Mouse (Mus musculus): Measurements from ENCODE around the gene Gm14214. TPM values are rescaled to one million over a fixed set of nuclear protein-coding genes. Genes with fewer than 3 reads are reported as not detected.

Gm14214 gene
- total RNA-seq, 2 experiments from 2014 or later, result not detected

DNA sequence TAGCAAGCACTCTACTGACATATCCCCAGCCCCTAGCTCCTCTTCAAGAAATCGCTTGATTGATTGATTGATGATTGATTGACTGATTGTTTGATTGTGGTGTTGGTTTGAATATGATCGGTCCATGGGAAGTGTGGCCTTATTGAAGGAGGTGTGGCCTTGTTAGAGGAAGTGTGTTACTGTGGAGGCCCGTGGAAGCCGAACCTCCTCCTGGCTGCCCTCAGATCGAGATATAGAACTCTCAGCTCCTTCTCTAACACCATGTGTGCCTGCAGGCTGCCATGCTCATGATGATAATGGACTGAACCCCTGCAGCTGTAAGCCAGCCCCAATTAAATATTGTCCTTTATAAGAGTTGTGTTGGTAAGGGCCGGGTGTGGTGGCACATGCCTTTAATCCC is 2.8 kb downstream of the Gm14214 start:
- intact Hi-C loops (cut with DNase I), result no loop called here
- no peak for TF ChIP-seq CTCF (IDR thresholded peaks at IDR 0.05)
- no peak overlapping the region for H3K27ac ChIP-seq
- no peak for DNase-seq (ENCODE audit: extremely low spot score in 1 of 2, low spot score in 2 of 2)
- no peak overlapping the region for H3K4me3 ChIP-seq

DNA sequence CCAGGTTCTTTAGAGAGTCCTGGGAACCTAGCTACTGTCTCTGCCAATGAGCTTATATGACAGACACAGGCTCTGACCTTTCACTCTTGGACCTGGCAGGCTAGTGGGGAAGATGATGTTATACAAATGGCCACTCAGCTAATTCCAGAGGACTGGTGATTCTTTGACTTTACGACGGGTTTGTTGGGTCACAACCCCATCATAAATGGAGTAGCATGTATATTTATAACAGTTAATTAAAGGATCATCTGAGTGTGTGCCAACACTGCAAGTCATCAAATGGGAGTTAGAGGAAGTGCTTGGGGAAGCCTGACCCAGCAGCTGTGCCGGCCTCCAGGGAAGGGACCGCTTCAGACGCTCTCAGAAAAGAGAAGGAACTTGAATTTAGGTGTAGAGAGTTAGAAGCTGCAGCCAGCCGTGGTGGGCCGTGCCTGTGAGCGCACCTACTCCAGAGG is 4.2 kb downstream of the Gm14214 start:
- no peak overlapping the region for H3K27ac ChIP-seq
- no peak overlapping the region for H3K4me3 ChIP-seq
- intact Hi-C loops (cut with DNase I), result no loop called here
- TF ChIP-seq CTCF (IDR thresholded peaks at IDR 0.05), result no peak
- no peak for DNase-seq (ENCODE audit: extremely low spot score in 1 of 2, low spot score in 2 of 2)

DNA sequence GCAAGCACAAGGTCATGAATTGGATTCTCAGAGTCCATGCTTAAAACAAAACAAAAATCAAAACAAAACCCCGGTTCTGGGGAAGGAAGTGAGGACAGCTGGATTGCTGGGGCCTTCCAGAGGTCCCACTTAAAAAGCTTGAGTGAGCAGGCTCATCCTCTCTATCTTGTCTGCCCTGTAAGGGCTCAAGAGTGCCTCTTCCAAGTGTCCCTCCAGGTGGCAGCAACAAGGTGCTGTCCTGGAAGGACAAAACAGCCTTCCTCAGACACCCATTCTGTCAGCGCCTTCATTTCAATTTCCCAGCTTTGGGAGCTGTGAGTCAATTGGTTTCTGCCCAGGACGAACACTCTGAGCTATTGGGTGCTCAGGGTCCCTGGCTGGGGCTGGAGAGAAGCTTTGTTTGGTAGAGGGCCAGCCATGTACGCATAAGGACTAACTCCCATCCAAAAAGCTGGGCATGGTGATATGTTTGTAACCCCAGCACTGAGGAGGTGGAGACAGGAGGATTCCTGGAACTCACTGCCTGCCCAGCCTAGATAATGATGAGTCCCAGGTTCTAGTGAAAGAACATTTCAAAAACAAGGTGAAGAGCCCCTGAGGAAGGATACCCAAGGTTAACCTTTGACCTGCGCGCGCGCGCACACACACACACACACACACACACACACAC is 4.9 kb downstream of the Gm14214 start:
- no peak overlapping the region for H3K27ac ChIP-seq
- TF ChIP-seq CTCF (IDR thresholded peaks at IDR 0.05), result no peak
- no peak for DNase-seq (ENCODE audit: extremely low spot score in 1 of 2, low spot score in 2 of 2)
- H3K4me3 ChIP-seq, result no peak overlapping the region
- intact Hi-C loops (cut with DNase I), result no loop called here

DNA sequence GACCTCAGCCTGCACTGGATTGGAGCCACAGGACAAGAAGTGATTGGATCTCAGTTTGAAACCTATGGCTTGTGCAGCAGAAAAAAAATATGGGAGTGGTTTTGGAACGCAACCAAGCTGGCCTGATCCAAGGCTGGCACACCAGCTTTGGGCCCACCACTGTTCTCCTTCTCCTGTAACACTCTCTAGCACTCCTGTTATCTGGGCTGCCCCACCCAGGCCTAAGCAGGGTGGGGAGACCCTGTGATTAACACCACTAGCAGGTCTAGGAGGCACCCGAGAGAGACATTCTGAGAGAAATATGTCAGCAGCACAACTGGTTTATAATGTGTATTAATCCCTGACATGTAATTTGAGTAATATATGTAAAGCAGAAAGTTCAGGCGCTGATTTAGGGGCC is 6.6 kb downstream of the Gm14214 start:
- TF ChIP-seq CTCF (IDR thresholded peaks at IDR 0.05), result no peak
- Histone ChIP-seq H3K4me3 (no peak overlapping the region), H3K27ac (no peak overlapping the region)
- DNase-seq (ENCODE audit: extremely low spot score in 1 of 2, low spot score in 2 of 2), result no peak
- intact Hi-C loops (cut with DNase I), result no loop called here

DNA sequence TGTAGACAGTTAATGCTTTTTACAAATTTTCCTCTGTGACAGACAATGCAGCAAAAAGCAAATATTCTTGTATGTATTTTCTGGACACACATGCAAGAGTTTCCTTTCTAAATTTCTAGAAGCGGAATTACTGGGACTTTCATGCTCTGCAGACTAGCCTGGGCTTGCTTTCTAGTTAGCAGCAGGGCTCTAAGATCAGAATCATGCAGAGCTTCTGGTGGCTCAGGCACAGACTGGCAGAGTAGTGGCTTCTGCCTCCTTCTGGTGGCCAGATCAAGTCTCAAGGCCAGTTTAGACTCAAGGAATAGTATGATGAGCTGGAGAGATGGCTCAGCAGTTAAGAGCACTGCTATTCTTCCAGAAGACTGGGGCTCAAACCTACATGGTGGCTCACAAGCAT is 11.4 kb downstream of the Gm14214 start:
- no peak for DNase-seq (ENCODE audit: extremely low spot score in 1 of 2, low spot score in 2 of 2)
- Histone ChIP-seq H3K27ac (no peak overlapping the region), H3K4me3 (no peak overlapping the region)
- TF ChIP-seq CTCF (IDR thresholded peaks at IDR 0.05), result no peak
- intact Hi-C loops (cut with DNase I), result no loop called here

DNA sequence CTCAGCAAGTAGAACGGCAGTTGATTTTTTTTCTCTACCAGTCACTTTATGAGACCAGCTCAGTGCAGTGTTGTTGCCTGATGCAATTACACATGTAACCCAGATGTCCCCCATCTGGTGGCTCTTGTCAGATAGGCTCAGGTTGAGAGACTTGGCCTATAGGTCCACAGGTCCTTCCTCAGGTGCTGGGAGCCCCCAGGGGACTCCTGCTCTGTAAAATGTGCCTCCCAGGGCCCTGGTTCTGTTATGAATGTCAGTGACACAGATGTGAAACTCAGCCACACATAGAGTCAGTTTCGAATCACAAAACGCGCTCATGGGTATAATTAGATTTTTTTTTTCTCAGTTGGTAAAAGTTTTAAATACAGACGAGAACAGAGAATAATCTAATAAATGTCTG is 12.1 kb downstream of the Gm14214 start:
- TF ChIP-seq CTCF (IDR thresholded peaks at IDR 0.05), result no peak
- intact Hi-C loops (cut with DNase I), result no loop called here
- no peak for DNase-seq (ENCODE audit: extremely low spot score in 1 of 2, low spot score in 2 of 2)
- Histone ChIP-seq H3K4me3 (no peak overlapping the region), H3K27ac (no peak overlapping the region)

DNA sequence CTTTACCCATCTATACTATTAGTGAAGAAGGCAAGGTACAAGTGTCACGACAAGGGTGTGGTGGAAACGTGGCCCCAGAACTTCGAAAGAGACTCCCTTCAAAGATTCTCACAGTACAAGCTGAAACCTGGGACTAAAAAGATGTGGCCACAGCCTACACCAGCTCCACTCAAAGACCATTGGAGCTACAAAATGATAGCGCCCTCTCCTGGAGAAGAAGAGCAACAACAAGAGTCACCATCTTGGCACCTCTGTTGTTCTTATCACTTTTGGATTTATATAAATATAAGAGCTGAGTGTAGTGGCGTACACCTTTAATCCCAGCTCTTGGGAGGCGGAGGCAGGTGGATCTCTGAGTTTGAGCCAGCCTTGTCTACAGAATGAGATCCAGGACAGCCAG is 14.0 kb downstream of the Gm14214 start:
- no peak for DNase-seq (ENCODE audit: extremely low spot score in 1 of 2, low spot score in 2 of 2)
- Histone ChIP-seq H3K4me3 (no peak overlapping the region), H3K27ac (no peak overlapping the region)
- peak; percentile 26 for TF ChIP-seq CTCF (IDR thresholded peaks at IDR 0.05)
- intact Hi-C loops (cut with DNase I), result no loop called here

DNA sequence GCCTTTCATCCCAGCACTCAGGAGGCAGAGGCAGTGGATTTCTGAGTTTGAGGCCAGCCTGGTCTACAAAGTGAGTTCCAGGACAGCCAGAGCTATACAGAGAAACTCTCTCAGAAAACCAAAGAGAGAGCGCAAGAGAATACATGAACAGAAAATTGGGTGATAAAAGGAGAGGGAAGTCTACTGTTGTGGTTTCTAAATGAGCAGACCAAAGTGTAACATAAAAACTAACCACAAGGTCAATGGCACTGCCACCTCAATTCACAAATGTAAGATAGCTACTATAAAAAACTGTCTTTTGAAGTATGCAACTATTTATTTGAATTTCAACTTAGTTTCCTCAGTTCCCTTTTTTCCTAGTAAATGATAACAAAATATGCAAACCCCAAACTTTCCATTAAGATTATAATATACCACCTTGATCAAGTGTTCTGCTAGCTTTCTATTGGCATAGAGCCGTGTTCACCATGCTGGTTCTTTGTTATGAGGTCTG is 15.7 kb downstream of the Gm14214 start:
- Histone ChIP-seq H3K4me3 (no peak overlapping the region), H3K27ac (no peak overlapping the region)
- intact Hi-C loops (cut with DNase I), result no loop called here
- no peak for DNase-seq (ENCODE audit: extremely low spot score in 1 of 2, low spot score in 2 of 2)
- TF ChIP-seq CTCF (IDR thresholded peaks at IDR 0.05), result no peak

DNA sequence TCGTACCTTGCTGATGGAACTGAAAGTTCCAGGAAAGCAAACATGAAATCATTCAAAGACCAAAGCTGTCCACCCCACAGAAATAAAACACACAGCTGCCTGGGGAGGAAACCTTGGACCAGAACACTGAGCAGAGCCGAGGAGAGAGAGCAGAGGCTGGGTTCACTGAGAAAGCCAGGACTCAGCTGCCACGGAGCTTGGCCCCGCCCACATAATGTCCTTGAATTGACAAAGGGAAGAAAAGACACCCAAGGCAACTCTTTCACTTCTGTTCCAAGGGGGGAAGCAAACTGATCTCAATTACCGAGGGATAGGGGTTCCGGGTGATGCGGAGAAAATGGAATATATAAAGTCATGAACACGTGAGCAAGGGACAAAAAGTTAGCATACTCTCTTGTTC is 17.9 kb downstream of the Gm14214 start:
- Histone ChIP-seq H3K27ac (no peak overlapping the region), H3K4me3 (no peak overlapping the region)
- no peak for TF ChIP-seq CTCF (IDR thresholded peaks at IDR 0.05)
- no peak for DNase-seq (ENCODE audit: extremely low spot score in 1 of 2, low spot score in 2 of 2)
- intact Hi-C loops (cut with DNase I), result no loop called here

DNA sequence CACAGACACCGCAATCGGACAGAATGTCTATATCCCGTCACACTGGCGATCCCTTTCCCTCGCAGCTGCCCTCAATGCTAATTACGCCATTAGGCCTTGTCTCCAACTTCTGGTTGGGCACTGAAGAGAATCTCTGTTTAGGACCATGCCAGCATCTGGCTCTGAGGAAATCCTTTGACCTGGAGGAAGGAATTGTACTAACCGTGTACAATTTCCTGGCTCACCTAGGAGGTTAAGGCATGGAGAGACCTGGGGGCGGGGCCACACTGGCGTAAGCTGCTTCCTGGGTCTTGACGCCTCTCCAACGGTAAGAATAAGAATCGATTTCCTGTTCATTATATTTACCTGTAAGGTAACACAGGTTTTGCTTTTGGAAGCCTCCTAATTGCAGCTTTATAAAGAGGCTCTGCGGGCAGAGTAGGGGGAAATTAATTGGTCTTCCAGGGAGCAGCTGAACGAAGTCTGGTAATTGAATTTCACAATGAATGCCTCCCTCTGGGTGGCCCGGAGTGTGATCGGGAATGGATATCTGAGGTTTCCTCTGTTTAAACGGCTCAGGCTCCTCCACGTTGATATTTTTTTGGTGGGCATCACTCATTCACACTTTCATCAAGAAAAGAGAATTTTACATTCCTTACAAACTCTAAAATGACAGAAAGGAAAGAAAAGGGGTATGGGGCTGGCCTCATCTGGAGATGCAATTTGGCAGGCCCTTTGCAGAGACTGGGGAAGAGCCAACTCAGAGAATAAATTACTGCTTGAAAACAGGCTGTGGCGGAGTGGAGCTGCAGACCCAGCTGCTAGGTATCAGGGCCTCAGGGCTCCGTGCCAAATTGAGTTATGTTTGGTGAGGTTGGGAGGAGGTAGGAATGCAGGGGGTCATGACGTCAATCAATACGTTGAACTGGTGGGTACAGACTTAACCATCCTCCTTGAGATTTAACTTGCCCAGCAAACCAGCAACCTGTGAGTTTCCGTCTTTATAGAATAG is 20.5 kb downstream of the Gm14214 start:
- Histone ChIP-seq H3K4me3 (no peak overlapping the region), H3K27ac (no peak overlapping the region)
- DNase-seq (ENCODE audit: extremely low spot score in 1 of 2, low spot score in 2 of 2), result no peak
- TF ChIP-seq CTCF (IDR thresholded peaks at IDR 0.05), result no peak
- intact Hi-C loops (cut with DNase I), result no loop called here

DNA sequence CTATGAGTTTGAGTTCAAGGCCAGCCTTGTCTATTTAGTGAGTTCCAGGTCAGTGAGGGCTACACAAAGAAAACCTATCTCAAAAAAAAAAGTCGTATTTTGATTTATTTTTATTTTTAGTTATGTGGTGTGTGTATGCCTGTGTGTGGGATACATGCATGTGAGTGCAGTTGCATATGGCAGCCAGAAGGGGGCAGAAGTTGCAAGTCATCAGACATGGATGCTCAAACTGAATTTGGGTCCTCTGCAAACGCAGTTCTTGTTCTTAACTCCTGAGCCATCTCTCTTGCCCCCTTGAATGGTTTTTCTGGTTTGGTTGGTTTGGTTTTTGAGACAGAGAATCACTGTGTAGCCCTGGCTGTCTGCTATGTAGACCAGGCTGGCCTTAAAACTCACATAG is 21.4 kb downstream of the Gm14214 start:
- no peak overlapping the region for H3K4me3 ChIP-seq
- intact Hi-C loops (cut with DNase I), result no loop called here
- peak; percentile 27 for TF ChIP-seq CTCF (IDR thresholded peaks at IDR 0.05)
- no peak overlapping the region for H3K27ac ChIP-seq
- no peak for DNase-seq (ENCODE audit: extremely low spot score in 1 of 2, low spot score in 2 of 2)

DNA sequence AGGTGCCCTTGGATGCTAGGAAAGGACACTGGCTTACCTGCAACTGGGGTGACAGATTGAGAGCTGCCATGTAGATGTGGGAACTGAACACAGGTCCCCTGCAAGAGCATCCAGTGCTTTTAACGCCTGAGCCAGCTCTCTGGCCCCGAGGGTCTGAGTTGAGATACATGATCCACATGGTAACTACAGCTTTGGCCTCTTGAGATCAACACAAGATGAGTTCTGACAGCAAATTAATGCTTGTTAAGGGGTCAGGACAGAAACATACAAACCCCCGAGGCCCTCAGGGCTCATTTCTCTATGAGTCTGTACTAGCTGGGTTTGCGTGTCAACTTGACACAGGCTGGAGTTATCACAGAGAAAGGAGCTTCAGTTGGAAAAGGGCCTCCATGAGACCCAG is 25.9 kb downstream of the Gm14214 start:
- intact Hi-C loops (cut with DNase I), result no loop called here

More for the DNA sequence above, 25.9 kb downstream of the Gm14214 start:
- no peak for DNase-seq (ENCODE audit: extremely low spot score in 1 of 2, low spot score in 2 of 2)
- H3K4me3 ChIP-seq, result no peak overlapping the region
- no peak overlapping the region for H3K27ac ChIP-seq
- no peak for TF ChIP-seq CTCF (IDR thresholded peaks at IDR 0.05)

Measured in left cerebral cortex, adult 2 months (tissue).